In genomic region chr5:77094510-77095491, GRCm38 (mm10) we compare ENCODE assay signal across 8 mouse cellular contexts. TPM values are rescaled to one million over a fixed set of nuclear protein-coding genes. Genes with fewer than 3 reads are reported as not detected.
DNase-seq lines count a peak whose midpoint lies in the region; ATAC-seq and TF ChIP-seq lines count a peak whose summit lies in the region.

No protein-coding gene starts in this region.

- no peaks in the 10 kb centered on the region for H3K9me3 ChIP-seq in forebrain, embryonic 11.5 days (ENCODE audit: control insufficient read depth, low read length)
- H3K9me3 ChIP-seq in heart, postnatal 0 days (replicated peaks; ENCODE audit: control insufficient read depth, low read length): no peaks in the 10 kb centered on the region
- H3K9me3 ChIP-seq in neural tube, embryonic 12.5 days: no peaks in the 10 kb centered on the region

- H3K9ac ChIP-seq in forebrain, embryonic 11.5 days (ENCODE audit: low read length): peak overlapping the region; percentile 63
- H3K9ac ChIP-seq in heart, postnatal 0 days (replicated peaks; ENCODE audit: low read depth, low read length): peak overlapping the region; percentile 67
- peak overlapping the region; percentile 68 for H3K9ac ChIP-seq in neural tube, embryonic 12.5 days

- no peak for TF ChIP-seq EP300 in heart, postnatal 0 days (IDR thresholded peaks at IDR 0.05; ENCODE audit: low read depth)

- peak overlapping the region; percentile 98 for H3K4me2 ChIP-seq in forebrain, embryonic 11.5 days (ENCODE audit: low read depth, low read length, severe bottlenecking)
- peak overlapping the region; percentile 91 for H3K4me2 ChIP-seq in heart, postnatal 0 days (ENCODE audit: low read depth, low read length)
- peak overlapping the region; percentile 98 for H3K4me2 ChIP-seq in neural tube, embryonic 12.5 days (replicated peaks)

- peaks cover 8% of the 10 kb centered on the region; the same call in 1 of the 2 replicates for H3K4me1 ChIP-seq in forebrain, embryonic 11.5 days (replicated peaks; ENCODE audit: control insufficient read depth, insufficient read depth, low read length)
- peaks cover 48% of the 10 kb centered on the region for H3K4me1 ChIP-seq in heart, postnatal 0 days (ENCODE audit: control insufficient read depth, insufficient read depth)
- H3K4me1 ChIP-seq in neural tube, embryonic 12.5 days: peaks cover 40% of the 10 kb centered on the region
- H3K4me1 ChIP-seq in testis, adult 2 months (ENCODE audit: control insufficient read depth, insufficient read depth, low read length): peaks cover 6% of the 10 kb centered on the region

- WGBS in forebrain, embryonic 11.5 days: under 1% methylated on average over 68 of the region's 69 CpGs
- 0% methylated on average over 54 of the region's 69 CpGs for WGBS in heart, postnatal 0 days
- WGBS in neural tube, embryonic 12.5 days: under 1% methylated on average over 69 of the region's 69 CpGs

- no peak overlapping the region for H3K27ac ChIP-seq in forebrain, embryonic 11.5 days (ENCODE audit: low read depth, low read length)
- H3K27ac ChIP-seq in heart, postnatal 0 days (ENCODE audit: low read depth): peak overlapping the region; percentile 69
- H3K27ac ChIP-seq in neural tube, embryonic 12.5 days: no peak overlapping the region
- peak overlapping the region; percentile 61 for H3K27ac ChIP-seq in testis, adult 2 months (ENCODE audit: control insufficient read depth, insufficient read depth, low read depth, low read length)

- ATAC-seq in CD4-positive, CD25-positive, alpha-beta regulatory T cell, adult 4 months: peak; percentile 76
- peak; percentile 57 for ATAC-seq in forebrain, embryonic 11.5 days (replicated peaks; ENCODE audit: low FRiP score)
- ATAC-seq in heart, postnatal 0 days (ENCODE audit: insufficient read depth, low read depth): peak; percentile 83
- ATAC-seq in neural tube, embryonic 12.5 days (ENCODE audit: low FRiP score, low read depth): peak; percentile 80

- H3K27me3 ChIP-seq in forebrain, embryonic 11.5 days (ENCODE audit: control insufficient read depth, insufficient read depth, low read length): peaks cover 30% of the 10 kb centered on the region
- H3K27me3 ChIP-seq in heart, postnatal 0 days (ENCODE audit: control insufficient read depth, insufficient read depth, low read length): no peaks in the 10 kb centered on the region
- H3K27me3 ChIP-seq in neural tube, embryonic 12.5 days (replicated peaks): peaks cover 5% of the 10 kb centered on the region; the same call in 1 of the 2 replicates
- H3K27me3 ChIP-seq in testis, adult 2 months (ENCODE audit: control insufficient read depth, insufficient read depth, low read length): no peaks in the 10 kb centered on the region

- TF ChIP-seq CTCF in heart, postnatal 0 days (IDR thresholded peaks at IDR 0.05; ENCODE audit: low read depth): no peak
- TF ChIP-seq CTCF in testis, adult 2 months (IDR thresholded peaks at IDR 0.05; ENCODE audit: control insufficient read depth, insufficient read depth, insufficient replicate concordance, low read depth, low read length): no peak

- TF ChIP-seq POLR2A in testis, adult 2 months (IDR thresholded peaks at IDR 0.05; ENCODE audit: control insufficient read depth, low read depth, low read length): peak; percentile 59

- H3K4me3 ChIP-seq in forebrain, embryonic 11.5 days (ENCODE audit: low read depth, low read length): peak overlapping the region; percentile 53
- H3K4me3 ChIP-seq in heart, postnatal 0 days (ENCODE audit: low read depth, low read length): peak overlapping the region; percentile 72
- peak overlapping the region; percentile 59 for H3K4me3 ChIP-seq in neural tube, embryonic 12.5 days
- peak overlapping the region; percentile 78 for H3K4me3 ChIP-seq in testis, adult 2 months (ENCODE audit: control insufficient read depth, low read depth, low read length)

- H3K36me3 ChIP-seq in forebrain, embryonic 11.5 days (ENCODE audit: control insufficient read depth, insufficient read depth, low read length): no peaks in the 10 kb centered on the region
- H3K36me3 ChIP-seq in heart, postnatal 0 days (replicated peaks; ENCODE audit: control insufficient read depth, insufficient read depth, low read length): peaks cover 6% of the 10 kb centered on the region
- no peaks in the 10 kb centered on the region for H3K36me3 ChIP-seq in neural tube, embryonic 12.5 days
- H3K36me3 ChIP-seq in testis, adult 2 months (ENCODE audit: control insufficient read depth, insufficient read depth, low read length): no peaks in the 10 kb centered on the region

- DNase-seq in c-Kit-positive CD71-positive TER-119-positive erythroid progenitor cells, embryonic 14.5 days (ENCODE audit: low spot score): peak; percentile 44
- peak; percentile 85 for DNase-seq in forebrain, embryonic 11.5 days (ENCODE audit: low spot score)
- peak; percentile 81 for DNase-seq in heart, postnatal 0 days (ENCODE audit: low spot score)
- peak; percentile 68 to 83 for DNase-seq in kidney, postnatal 25 days
- peak; percentile 88 to 92 for DNase-seq in lung, adult 18-20 months

RNA-seq across cellular contexts. Expression of gene Hopx, which starts 20.1 kb away (rescaled TPM):
- polyA plus RNA-seq in CD4-positive, CD25-positive, alpha-beta regulatory T cell, adult 4 months (2017; shearing (Covaris generic)): 10 to 100 TPM; 16.4 to 20.4 TPM
- 0.63 and 0.87 TPM in 2 replicates for polyA plus RNA-seq in forebrain, embryonic 11.5 days (2014; fragmentation: Nextera tagmentation; extraction: Ambion mirVana)
- total RNA-seq in heart, postnatal 0 days (2014; rRNA removed; ENCODE audit: low replicate concordance): 510 and 558 TPM in 2 replicates
- 41.0 and 42.6 TPM in 2 replicates for polyA plus RNA-seq in heart, postnatal 0 days (2015; fragmentation: Nextera tagmentation; extraction: Ambion mirVana)
- polyA plus RNA-seq in neural tube, embryonic 12.5 days (2016; fragmentation: Nextera tagmentation; extraction: Ambion mirVana): 3.6 and 3.8 TPM in 2 replicates
- polyA plus RNA-seq in testis, adult 2 months (2012; rRNA removed): 13.7 and 16.0 TPM in 2 replicates

Comparison
In these comparisons a context has a peak if more than half of its experiments do, and no peak if none do; other contexts are left out.
1. H3K27ac ChIP-seq: peak in heart, postnatal 0 days (single experiment) and testis, adult 2 months (single experiment); none in forebrain, embryonic 11.5 days (single experiment) and neural tube, embryonic 12.5 days (single experiment).
2. Peak in every context shown above with its lines, with median percentiles within 50 percentile points of each other: ATAC-seq, DNase-seq, H3K4me2 ChIP-seq, H3K4me3 ChIP-seq and H3K9ac ChIP-seq.